Mouse (Mus musculus) E14TG2a.4 (cell line): Measurements from ENCODE around the gene Dennd6a.

Source experiments
- CTCF ChIP-seq: conservative IDR thresholded peaks from 2 replicates; pipeline ENCODE4 v1.5.1; 2014; ENCODE audit warnings: low read length
- POU5F1 ChIP-seq: IDR thresholded peaks from 2 replicates; pipeline ENCODE4 v1.6.1; 2014; ENCODE audit warnings: low read length, borderline replicate concordance

GRCm38 (mm10) chr14:26525955-26526354, 47.7 kb upstream of the Dennd6a start:
- TF ChIP-seq CTCF (no peak), POU5F1 (no peak)
